Mouse (Mus musculus) urinary bladder, postnatal 4 days (tissue): ENCODE measurements around the gene Hspg2.

ENCODE experiments used
- DNase-seq, 2 experiments: peaks; one replicate each; pipeline ENCODE4 v3.0.0; 2021 to 2022; ENCODE audit warnings: low spot score in 2 of 2

Hspg2 gene

DNA sequence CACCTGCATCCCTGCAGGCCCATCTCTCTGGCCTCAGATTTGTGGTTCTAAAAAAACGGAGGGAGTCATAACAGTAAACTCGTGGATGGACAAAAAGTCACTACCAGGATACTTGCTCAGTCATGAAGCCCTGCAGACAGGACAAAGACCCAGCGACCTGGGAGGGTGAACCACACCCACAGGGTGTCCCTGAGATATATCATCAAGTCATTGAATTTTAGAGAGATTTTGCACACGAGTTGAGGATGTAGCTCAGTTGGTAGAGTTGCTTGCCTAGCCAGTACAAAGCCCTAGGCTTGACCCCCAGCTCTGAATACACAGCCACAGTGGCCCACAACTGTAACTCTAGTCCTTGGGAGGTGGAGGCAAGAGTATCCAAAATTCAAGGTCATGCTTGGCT lies 7.4 kb upstream of the Hspg2 start:
- DNase-seq: no peak

GRCm38 (mm10) chr4:137461981-137462690 lies 6.4 kb upstream of the Hspg2 start:
- DNase-seq: no peak

- no peak for DNase-seq
Observed at GRCm38 (mm10) chr4:137465125-137465787, 3.3 kb upstream of the Hspg2 start.

GRCm38 (mm10) chr4:137466991-137467390 lies 1.6 kb upstream of the Hspg2 start:
- DNase-seq: no peak

GRCm38 (mm10) chr4:137467525-137467924 lies 1.0 kb upstream of the Hspg2 start:
- DNase-seq: no peak

GRCm38 (mm10) chr4:137469081-137469844 lies 694 bp downstream of the Hspg2 start:
- DNase-seq: no peak

DNA sequence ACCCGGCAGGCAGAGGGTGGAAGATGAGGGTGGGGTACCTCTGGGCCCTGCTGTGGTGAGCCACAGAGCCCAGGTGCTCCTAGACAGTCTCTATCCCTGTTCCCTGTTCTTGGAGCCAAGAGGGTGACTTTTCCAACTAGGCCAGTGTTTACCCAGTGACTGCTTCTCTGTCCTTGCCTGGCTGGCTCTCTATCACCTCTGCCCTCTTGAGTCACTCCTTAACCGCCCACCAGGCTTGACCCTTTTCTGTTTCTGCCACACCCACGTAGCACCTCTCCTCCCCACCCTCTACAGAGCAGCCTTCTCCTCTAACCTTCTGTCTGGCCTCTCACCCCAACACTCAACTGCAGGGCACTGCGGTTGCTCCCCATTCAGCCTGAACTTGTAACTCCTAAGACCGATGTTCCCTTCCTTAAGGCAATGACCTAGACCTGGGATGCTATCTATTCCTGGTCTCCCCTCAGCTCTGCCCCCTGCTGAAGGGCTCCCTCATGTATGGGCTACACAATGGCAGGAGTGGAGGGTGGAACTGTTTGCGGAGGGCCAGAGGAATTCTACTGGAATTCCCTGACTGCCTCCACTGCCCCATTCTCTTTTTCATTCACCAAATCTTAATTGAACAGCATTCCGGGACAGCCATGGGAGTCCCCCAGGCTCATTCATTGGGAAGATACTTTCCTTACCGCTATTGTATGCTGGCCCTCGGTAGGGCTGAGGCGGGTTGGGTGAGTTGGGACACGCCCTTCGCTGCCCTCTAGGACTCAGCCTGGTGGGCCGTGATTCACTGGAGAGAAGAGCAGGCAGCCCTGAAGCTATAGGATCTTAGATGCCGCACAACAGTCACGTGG lies 1.5 kb downstream of the Hspg2 start:
- no peak for DNase-seq

DNA sequence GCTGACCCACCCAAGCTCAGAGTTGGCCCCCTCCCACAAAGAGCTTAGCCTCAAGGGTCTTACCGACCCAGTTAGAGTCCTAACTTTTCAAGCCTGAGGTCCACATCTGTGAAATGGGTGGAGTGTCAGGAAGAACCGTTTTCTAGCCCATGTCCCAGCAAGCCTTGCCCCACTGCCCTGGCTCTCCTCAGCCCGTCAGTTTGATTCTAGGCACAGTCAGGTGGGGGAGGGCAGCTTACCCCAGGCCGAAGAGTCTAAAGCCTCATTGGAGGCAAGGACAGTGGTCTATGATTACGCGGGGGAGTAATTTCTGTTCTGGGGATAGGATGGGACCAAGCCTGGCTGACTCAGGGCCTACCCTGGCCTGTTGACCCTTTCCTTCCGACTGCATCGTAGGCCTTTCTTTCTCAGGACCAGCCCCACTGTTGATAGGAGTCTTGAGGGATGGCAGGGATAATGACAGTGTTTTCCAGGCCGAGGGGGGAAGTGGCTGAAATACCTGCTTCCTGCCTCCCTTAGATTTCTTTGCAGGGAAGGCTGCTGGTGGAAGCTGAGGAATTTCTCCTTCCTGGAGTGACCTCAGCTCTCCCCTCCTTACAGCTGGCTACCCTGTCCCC lies 2.2 kb downstream of the Hspg2 start:
- no peak for DNase-seq

DNA sequence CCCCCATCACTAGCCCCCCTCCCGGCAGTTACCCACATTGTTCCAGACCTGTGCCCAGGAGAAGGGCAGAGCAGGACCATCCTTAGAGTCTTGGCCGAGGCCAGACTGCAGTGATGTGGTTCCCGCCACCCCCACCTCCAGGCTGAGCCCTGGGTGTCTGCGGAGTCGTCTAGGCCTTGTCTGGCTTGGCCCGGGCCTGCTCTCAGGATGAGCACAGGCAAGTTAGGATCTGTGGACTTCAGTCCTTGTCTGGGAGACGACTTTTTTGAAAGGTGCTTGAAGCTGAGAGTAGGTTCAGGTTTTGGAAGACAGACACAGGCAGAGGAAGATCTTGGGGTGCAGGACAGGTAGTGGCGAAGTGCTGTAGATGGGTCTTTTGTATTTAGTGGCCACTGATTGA lies 2.8 kb downstream of the Hspg2 start:
- DNase-seq: no peak

- DNase-seq: no peak
Observed at GRCm38 (mm10) chr4:137473240-137473639, 4.7 kb downstream of the Hspg2 start.

DNA sequence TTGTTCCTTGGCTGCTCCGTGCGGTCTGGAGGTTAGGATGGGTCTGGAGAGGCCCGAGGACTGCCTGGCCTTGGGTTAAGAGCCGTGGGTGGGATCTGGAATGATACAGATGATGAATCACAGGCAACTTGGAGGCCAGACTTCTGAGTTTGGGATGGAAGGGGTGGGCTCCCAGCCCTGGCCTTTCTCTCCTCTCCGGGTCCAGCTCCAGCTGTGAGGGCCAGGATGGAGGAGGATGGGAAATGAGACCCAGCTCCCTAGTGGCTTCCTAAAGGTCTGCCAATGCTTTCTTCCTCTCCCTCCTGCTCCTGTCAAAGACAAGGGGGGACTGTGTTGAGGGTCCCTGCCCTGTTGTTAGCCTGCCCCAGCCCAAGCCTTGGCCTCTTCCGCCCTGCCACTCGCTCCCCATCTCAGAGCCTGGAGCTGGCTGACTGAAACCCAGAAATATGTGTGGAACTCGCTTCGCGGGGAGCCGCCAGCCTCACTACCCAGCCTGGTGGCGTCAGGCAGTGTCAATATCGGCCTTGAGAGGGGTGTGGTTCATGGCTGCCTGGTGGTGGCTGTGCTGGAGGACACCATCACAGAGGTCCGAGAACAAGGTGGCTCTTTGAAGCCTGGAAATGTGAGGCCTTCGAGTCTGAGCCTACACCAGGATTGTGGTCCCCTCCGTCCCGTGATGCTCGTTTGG lies 5.3 kb downstream of the Hspg2 start:
- peak in 1 of 2 experiments; percentile 66 for DNase-seq

- no peak for DNase-seq
Observed at GRCm38 (mm10) chr4:137474694-137475093, 6.1 kb downstream of the Hspg2 start.

- no peak for DNase-seq
Observed at GRCm38 (mm10) chr4:137475271-137476050, 6.9 kb downstream of the Hspg2 start.

DNA sequence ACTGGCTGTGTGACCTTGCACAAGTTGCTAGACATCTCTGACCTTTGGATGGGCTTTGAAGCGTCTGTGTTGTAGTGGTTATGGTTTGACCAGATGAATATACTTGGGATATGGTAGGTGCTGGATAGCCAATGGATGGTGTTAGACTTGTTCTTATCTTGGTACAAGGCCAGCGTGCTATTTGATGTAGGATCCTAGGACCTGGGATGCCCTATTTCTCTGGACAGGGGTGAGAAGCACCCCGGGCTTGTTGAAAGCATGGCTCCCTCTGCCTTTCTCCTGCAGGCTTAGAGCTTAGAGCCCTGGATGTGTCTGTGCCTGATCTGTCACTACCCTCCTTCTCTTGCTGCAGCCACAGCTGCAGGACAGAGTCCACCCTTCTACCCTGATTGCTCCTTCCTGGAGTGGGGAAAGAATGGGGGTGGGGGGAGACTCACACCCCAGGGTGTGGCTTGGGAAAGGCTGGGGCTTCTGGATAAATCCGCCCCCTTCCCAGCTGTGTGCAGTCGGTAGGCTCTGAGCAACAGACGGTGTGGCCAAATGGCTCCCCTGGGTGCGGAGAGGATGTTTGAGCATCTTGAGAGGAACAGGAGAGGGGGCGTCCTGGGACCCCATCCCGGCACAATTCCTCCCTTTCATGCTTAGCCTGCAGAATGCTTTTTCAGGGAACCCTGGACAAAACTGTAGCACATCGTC lies 7.6 kb downstream of the Hspg2 start:
- DNase-seq: peak in 1 of 2 experiments; percentile 71

DNA sequence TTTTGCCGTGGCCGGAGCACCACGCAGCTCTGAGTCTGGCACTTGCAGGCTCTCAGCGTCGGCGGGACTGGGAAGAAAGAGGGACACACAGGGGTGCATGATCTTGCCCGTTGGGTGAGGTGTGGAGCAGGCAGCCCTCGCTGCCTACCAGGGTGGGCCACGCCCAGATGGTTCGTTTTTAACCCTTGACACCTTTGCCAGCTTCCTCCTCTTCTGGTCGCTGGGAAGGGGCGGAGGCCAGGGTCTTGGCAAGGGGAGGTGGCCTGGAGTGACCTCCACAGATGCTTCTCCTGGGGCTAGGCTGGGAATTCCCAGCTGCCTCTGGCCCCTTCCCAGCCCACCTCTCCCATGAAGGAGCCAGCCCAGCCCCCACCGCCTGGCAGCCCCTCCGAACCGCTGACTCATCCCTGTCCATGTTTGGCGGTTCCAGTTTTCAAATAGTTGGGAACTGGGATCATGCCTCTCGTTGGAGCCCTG lies 8.2 kb downstream of the Hspg2 start:
- DNase-seq: peak; percentile 64 to 73

DNA sequence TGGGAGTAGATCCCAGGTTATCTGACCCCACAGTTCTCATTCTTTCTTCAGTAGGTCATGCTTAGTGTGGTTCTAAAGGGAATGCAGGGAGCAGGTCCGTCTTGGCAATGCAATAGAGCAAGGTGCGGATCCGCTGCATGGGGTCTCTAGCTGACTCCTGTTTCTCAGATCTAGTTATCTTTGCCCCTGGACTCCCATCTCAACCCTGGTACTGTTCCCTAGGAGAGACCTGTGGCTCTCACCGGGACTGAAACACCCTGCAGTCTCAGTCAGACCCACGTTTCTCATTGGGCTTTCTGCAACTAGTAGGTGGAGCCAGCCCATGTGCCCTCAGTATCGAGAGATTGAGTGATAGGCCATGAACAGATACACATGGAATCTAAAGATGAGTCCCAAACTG lies 9.0 kb downstream of the Hspg2 start:
- no peak for DNase-seq

GRCm38 (mm10) chr4:137478306-137478705 lies 9.7 kb downstream of the Hspg2 start:
- no peak for DNase-seq

DNA sequence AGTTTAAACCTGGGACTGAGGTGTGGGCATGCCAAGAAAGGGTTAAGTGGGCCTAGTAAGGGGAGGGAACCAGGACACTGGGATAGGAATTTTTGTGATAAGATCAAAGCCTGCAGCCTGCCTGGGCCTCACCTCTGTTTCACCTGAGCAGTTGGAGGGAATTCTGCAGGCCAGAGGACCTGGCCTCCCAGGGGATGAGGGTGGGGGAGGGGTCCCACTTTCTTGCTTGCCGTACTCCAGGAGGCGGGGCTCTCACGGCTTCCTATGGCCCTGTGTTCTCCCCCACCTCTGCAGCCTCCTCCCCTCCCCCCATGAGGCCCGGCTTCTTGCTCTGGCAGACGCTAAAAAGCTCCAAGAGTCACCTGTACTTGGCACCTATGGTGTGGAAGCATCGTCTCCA lies 11.2 kb downstream of the Hspg2 start:
- DNase-seq: no peak
